Mouse (Mus musculus) heart, embryonic 10.5 days (tissue): ENCODE data around the gene Vps11. TPM values are rescaled to one million over a fixed set of nuclear protein-coding genes. Genes with fewer than 3 reads are reported as not detected.

Experiments used
- DNase-seq: peaks from one replicate; pipeline ENCODE4 v3.0.0-alpha.2; 2017; ENCODE audit warnings: low spot score
- H3K27ac ChIP-seq: fragments of 300-500 bp; sonication (generic); 2 replicates; pipeline ENCODE4 v1.5.1; 2016; ENCODE audit warnings: mild to moderate bottlenecking
- H3K27me3 ChIP-seq: fragments of 300-500 bp; sonication (generic); 2 replicates; pipeline ENCODE4 v1.6.1; 2016; ENCODE audit warnings: mild to moderate bottlenecking; ENCODE audit not compliant: poor library complexity, insufficient read depth, severe bottlenecking
- H3K36me3 ChIP-seq: fragments of 300-500 bp; sonication (generic); 2 replicates; pipeline ENCODE4 v1.6.1; 2016; ENCODE audit warnings: mild to moderate bottlenecking, moderate library complexity
- H3K4me1 ChIP-seq: fragments of 300-500 bp; sonication (generic); 2 replicates; pipeline ENCODE4 v1.6.1; 2016; ENCODE audit warnings: mild to moderate bottlenecking
- H3K4me3 ChIP-seq: fragments of 300-500 bp; sonication (generic); 2 replicates; pipeline ENCODE4 v1.5.1; 2016; ENCODE audit warnings: mild to moderate bottlenecking, moderate library complexity
- H3K9me3 ChIP-seq: fragments of 300-500 bp; sonication (generic); 2 replicates; pipeline ENCODE4 v1.6.1; 2016; ENCODE audit warnings: mild to moderate bottlenecking, moderate library complexity
- WGBS: fragments of 180-500 bp; shearing (Covaris S2); methylation state at CpG from one replicate; pipeline ENCODE4 v1.1.7; 2016; 5-methylcytosine and 5-hydroxymethylcytosine counted together
- polyA plus RNA-seq: library from polyadenylated mRNA; unstranded; fragments of >200 nt; fragmentation: Nextera tagmentation; extraction: Ambion mirVana; gene quantifications from 2 replicates; pipeline ENCODE4 v1.2.1, GENCODE M21; 2016

Vps11 gene
- polyA plus RNA-seq, 1 experiment from 2014 or later = 22.8 TPM

- Histone ChIP-seq H3K27me3 (no peaks in the 10 kb centered on the region), H3K27ac (no peak overlapping the region), H3K36me3 (peaks cover 72% of the 10 kb centered on the region), H3K9me3 (no peaks in the 10 kb centered on the region), H3K4me3 (no peak overlapping the region), H3K4me1 (peaks cover 7% of the 10 kb centered on the region)
- no peak for DNase-seq
- 77% methylated on average over 4 of the region's 4 CpGs for WGBS
Measured at GRCm38 (mm10) chr9:44357207-44357606, 4.3 kb downstream of the Vps11 start.

- H3K27me3 ChIP-seq = no peaks in the 10 kb centered on the region
- no peak overlapping the region for H3K27ac ChIP-seq
- peaks cover 98% of the 10 kb centered on the region for H3K36me3 ChIP-seq
- WGBS = 93% methylated on average over 6 of the region's 6 CpGs
- no peaks in the 10 kb centered on the region for H3K4me1 ChIP-seq
- no peak overlapping the region for H3K4me3 ChIP-seq
- no peaks in the 10 kb centered on the region for H3K9me3 ChIP-seq
- no peak for DNase-seq
Measured at GRCm38 (mm10) chr9:44353142-44353541, 8.3 kb downstream of the Vps11 start.

GRCm38 (mm10) chr9:44352337-44352736, 9.1 kb downstream of the Vps11 start:
- Histone ChIP-seq H3K4me1 (no peaks in the 10 kb centered on the region), H3K9me3 (no peaks in the 10 kb centered on the region), H3K27ac (no peak overlapping the region), H3K27me3 (no peaks in the 10 kb centered on the region), H3K36me3 (peaks cover 98% of the 10 kb centered on the region), H3K4me3 (no peak overlapping the region)
- peak; percentile 73 for DNase-seq
- 92% methylated on average over 10 of the region's 10 CpGs for WGBS

- DNase-seq = peak; percentile 54
- peaks cover 99% of the 10 kb centered on the region for H3K36me3 ChIP-seq
- no peaks in the 10 kb centered on the region for H3K4me1 ChIP-seq
- no peaks in the 10 kb centered on the region for H3K9me3 ChIP-seq
- H3K27ac ChIP-seq = no peak overlapping the region
- H3K4me3 ChIP-seq = no peak overlapping the region
- 94% methylated on average over 4 of the region's 4 CpGs for WGBS
- H3K27me3 ChIP-seq = no peaks in the 10 kb centered on the region
Measured at GRCm38 (mm10) chr9:44351396-44351795, 10.1 kb downstream of the Vps11 start.

GRCm38 (mm10) chr9:44348546-44348945, 12.9 kb downstream of the Vps11 start:
- no peak for DNase-seq
- no peak overlapping the region for H3K4me3 ChIP-seq
- 0 out of 2 replicates have a peak, but pooled peaks cover 6% of the 10 kb centered on the region for H3K4me1 ChIP-seq
- 94% methylated on average over 4 of the region's 4 CpGs for WGBS
- no peak overlapping the region for H3K27ac ChIP-seq
- peaks cover 74% of the 10 kb centered on the region for H3K36me3 ChIP-seq
- H3K9me3 ChIP-seq = no peaks in the 10 kb centered on the region
- no peaks in the 10 kb centered on the region for H3K27me3 ChIP-seq

- Histone ChIP-seq H3K27me3 (no peaks in the 10 kb centered on the region), H3K36me3 (peaks cover 65% of the 10 kb centered on the region), H3K4me1 (peaks cover 13% of the 10 kb centered on the region), H3K27ac (no peak overlapping the region), H3K4me3 (no peak overlapping the region), H3K9me3 (no peaks in the 10 kb centered on the region)
- WGBS = 83% methylated on average over 4 of the region's 4 CpGs
- no peak for DNase-seq
Measured at GRCm38 (mm10) chr9:44347621-44348020, 13.8 kb downstream of the Vps11 start.

DNA sequence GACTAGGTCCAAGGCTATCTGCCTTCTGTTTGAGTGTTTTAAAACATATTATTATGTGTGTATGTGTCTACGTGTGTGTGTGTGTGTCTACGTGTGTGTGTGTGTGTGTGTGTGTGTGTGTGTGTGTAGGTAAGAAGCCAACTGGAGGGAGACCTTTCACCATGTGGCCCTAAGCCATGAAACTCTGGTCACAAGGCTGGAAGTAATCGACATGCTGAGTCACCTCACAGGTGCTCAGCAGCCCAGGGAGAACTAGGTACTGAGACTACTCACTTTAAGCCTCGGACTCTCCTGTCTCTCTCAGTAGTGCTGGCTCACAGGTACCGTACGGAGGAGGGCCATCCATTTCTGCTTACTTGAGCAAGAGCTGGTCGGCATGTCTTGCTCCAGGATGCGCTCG, 14.3 kb downstream of the Vps11 start:
- no peaks in the 10 kb centered on the region for H3K9me3 ChIP-seq
- no peak overlapping the region for H3K4me3 ChIP-seq
- peaks cover 60% of the 10 kb centered on the region for H3K36me3 ChIP-seq
- DNase-seq = no peak
- H3K4me1 ChIP-seq = peaks cover 17% of the 10 kb centered on the region
- no peak overlapping the region for H3K27ac ChIP-seq
- 93% methylated on average over 9 of the region's 9 CpGs for WGBS
- H3K27me3 ChIP-seq = no peaks in the 10 kb centered on the region

GRCm38 (mm10) chr9:44345570-44346433, 15.7 kb downstream of the Vps11 start:
- Histone ChIP-seq H3K27me3 (no peaks in the 10 kb centered on the region), H3K9me3 (no peaks in the 10 kb centered on the region), H3K36me3 (peaks cover 57% of the 10 kb centered on the region), H3K4me1 (peaks cover 24% of the 10 kb centered on the region), H3K27ac (no peak overlapping the region), H3K4me3 (no peak overlapping the region)
- no peak for DNase-seq
- 87% methylated on average over 6 of the region's 6 CpGs for WGBS

DNA sequence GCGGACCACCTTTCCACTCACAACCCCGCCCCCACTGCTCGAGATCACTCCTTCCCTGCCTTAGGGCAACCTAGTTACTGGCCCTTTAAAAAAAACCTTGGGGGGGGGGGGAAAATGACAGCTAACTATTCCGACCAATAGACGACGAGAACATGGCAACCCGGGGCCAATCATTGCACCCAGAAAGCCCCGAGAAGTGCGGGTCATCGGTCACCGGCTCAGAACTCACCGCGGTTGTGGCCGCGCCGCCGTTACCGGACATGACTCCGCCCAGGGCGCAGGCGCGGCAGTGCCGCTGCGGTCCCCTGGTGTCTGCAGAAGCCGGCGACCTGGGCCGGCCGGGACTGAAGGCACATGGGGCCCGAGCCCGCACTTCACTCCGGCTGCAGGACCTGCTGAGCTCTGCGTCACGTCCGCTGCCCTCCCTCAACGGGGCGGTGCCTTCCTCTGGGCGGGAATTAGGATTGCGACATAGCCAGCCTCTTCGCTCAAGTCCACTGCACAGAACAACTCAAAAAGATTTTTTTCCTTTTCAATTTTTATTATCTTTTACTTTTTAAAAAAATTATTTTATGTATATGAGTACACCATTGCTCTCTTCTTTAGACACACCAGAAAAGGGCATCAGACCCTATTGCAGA, 17.6 kb downstream of the Vps11 start, which contains the start of gene Hmbs:
Gene Hmbs (minus strand): TSS at position 448 of the 641 bp plus-strand sequence.
- H3K36me3 ChIP-seq = peaks cover 54% of the 10 kb centered on the region
- DNase-seq = peak; percentile 98
- peak within 1 kb of the TSS; percentile 99 for H3K27ac ChIP-seq
- H3K27me3 ChIP-seq = no peaks in the 10 kb centered on the region
- peaks cover 24% of the 10 kb centered on the region for H3K4me1 ChIP-seq
- H3K9me3 ChIP-seq = no peaks in the 10 kb centered on the region
- peak within 1 kb of the TSS; percentile 80 for H3K4me3 ChIP-seq
- WGBS = under 1% methylated on average over 39 of the region's 39 CpGs

- peaks cover 54% of the 10 kb centered on the region for H3K36me3 ChIP-seq
- no peaks in the 10 kb centered on the region for H3K9me3 ChIP-seq
- H3K27ac ChIP-seq = peak overlapping the region; percentile 99
- H3K4me3 ChIP-seq = peak overlapping the region; percentile 80
- peaks cover 24% of the 10 kb centered on the region for H3K4me1 ChIP-seq
- DNase-seq = peak; percentile 95
- WGBS = 7% methylated on average over 6 of the region's 6 CpGs
- H3K27me3 ChIP-seq = no peaks in the 10 kb centered on the region
Measured at GRCm38 (mm10) chr9:44343290-44343689, 18.2 kb downstream of the Vps11 start.

GRCm38 (mm10) chr9:44342605-44343004, 18.9 kb downstream of the Vps11 start:
- WGBS = 73% methylated on average over 1 of the region's 1 CpGs
- H3K4me3 ChIP-seq = peak overlapping the region; percentile 80
- no peak for DNase-seq
- H3K27me3 ChIP-seq = no peaks in the 10 kb centered on the region
- peaks cover 51% of the 10 kb centered on the region for H3K36me3 ChIP-seq
- peak overlapping the region; percentile 99 for H3K27ac ChIP-seq
- H3K9me3 ChIP-seq = no peaks in the 10 kb centered on the region
- H3K4me1 ChIP-seq = peaks cover 28% of the 10 kb centered on the region

- Histone ChIP-seq H3K9me3 (no peaks in the 10 kb centered on the region), H3K36me3 (peaks cover 51% of the 10 kb centered on the region), H3K4me1 (peaks cover 31% of the 10 kb centered on the region), H3K27ac (peak overlapping the region; percentile 99), H3K4me3 (peak overlapping the region; percentile 80), H3K27me3 (no peaks in the 10 kb centered on the region)
- peak; percentile 94 for DNase-seq
- 58% methylated on average over 3 of the region's 3 CpGs for WGBS
Measured at GRCm38 (mm10) chr9:44342173-44342572, 19.3 kb downstream of the Vps11 start.

DNA sequence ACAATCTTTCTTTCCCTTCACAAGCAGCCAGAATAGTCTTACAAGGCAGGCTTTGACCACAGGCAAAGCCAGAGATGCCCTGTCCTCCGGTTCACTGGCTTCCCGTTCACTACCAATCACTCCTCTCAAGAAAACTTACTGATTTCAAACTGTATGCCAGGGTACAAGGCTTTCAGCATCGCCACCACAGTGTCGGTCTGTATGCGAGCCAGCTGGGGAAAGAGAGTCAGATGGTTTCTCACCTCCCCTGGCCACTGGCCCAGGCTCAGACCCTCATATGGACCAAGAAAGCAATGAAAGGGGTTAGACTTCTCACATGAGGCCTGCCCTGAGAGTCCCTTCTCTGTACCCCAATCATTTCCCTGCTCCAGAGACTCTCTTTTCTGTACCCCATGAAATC, 20.0 kb downstream of the Vps11 start:
- peak; percentile 74 for DNase-seq
- peak overlapping the region; percentile 80 for H3K4me3 ChIP-seq
- peak overlapping the region; percentile 99 for H3K27ac ChIP-seq
- H3K4me1 ChIP-seq = peaks cover 38% of the 10 kb centered on the region
- H3K27me3 ChIP-seq = no peaks in the 10 kb centered on the region
- H3K36me3 ChIP-seq = peaks cover 51% of the 10 kb centered on the region
- WGBS = 86% methylated on average over 5 of the region's 5 CpGs
- H3K9me3 ChIP-seq = no peaks in the 10 kb centered on the region
